Mouse (Mus musculus) right cerebral cortex, postnatal 4 days (tissue): ENCODE measurements at regions not wholly inside any gene's neighbourhood (a gene's known extent, or its start where the extent isn't known, plus 50 kb on each side); places are given as distances from the start of the nearest gene placed in this dataset.
A peak's percentile ranks its signal among the peaks of the same experiment; 100 is the strongest.

Source experiments
- DNase-seq: peaks from one replicate; pipeline ENCODE4 v3.0.0-alpha.2; 2022

DNA sequence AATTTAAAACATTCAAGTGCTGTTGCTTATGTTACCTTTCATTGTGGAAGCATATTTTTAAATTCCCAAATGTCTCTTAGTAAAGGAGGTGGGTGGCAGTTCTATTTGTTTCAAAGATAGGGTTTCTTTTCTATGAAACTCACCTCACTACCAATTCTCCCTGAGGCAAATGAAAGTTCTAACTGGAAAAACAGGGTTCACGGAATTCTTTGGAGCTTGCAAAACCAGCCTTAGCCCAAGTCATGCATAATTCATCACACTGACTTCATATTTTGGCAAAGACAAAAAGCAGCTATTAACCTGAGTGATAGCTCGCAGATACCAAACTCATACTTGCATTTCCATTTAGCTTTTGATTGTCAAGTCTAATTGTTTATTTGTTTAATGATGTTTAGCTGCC is 73.8 kb downstream of the Dio2 start:
- no peak for DNase-seq

DNA sequence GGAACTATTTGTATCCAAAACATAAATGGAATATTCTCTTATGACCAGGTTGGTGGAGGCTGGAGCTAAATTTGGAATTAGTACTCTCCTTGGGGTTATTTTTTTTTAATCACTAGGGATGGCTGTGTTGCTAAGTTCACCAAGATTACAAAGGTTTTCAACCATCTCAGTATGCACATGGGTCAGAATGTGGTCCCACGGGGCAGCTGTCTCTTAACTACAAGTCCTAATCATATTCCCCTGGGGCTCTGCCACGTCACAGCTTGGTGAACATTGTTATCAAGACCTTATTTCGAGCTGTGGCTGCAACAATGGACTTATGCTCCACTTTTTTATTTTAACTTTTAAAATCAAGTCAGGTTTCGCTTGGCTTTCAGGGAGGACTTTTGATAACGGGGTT is 92.8 kb downstream of the Dio2 start:
- no peak for DNase-seq

DNA sequence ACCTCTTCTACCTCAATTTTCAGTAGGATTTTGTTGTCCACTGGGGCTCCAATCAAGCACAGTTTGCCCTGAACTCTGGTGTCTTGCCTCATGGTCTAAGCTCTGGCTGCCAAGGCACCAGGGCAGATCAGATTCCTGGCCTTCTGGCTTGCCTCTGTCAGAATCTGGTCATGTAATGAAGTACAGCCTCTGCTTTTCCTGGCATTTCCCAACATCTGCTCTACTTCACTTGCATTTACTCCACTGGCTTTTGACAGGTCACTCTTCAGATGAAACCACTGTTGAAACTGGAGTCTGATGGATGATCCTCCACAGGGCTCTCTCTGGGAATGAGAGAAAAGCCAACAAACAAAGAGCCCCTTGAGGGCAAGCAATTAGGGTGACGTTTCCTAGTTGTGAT is 94.3 kb downstream of the Dio2 start:
- no peak for DNase-seq

- peak; percentile 21 for DNase-seq
These were observed 113.4 kb downstream of the Dio2 start for GRCm38 (mm10) chr12:90624856-90625255.

- no peak for DNase-seq
These were observed 114.8 kb downstream of the Dio2 start for GRCm38 (mm10) chr12:90623426-90623825.

DNA sequence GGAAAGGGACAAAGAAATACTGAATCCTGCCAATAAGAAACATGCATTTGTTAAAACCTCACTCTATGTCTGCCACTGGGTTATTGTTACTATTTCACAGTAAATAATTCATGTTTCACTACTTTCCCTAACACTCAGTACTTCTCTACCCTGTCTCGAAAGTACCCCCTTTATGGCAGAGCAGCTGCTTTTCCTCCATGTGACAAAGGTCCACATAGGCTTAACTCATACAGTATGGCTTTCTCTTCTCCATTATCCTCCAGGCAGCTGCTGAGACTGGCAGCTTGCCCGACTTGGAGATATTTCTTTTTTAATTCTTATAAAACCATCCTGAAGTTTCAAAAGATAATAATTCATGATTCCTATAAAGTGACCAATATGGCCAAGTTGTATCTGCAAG is 129.4 kb downstream of the Dio2 start:
- DNase-seq, result no peak

GRCm38 (mm10) chr12:90607894-90608293 is 130.3 kb downstream of the Dio2 start:
- DNase-seq, result no peak

DNA sequence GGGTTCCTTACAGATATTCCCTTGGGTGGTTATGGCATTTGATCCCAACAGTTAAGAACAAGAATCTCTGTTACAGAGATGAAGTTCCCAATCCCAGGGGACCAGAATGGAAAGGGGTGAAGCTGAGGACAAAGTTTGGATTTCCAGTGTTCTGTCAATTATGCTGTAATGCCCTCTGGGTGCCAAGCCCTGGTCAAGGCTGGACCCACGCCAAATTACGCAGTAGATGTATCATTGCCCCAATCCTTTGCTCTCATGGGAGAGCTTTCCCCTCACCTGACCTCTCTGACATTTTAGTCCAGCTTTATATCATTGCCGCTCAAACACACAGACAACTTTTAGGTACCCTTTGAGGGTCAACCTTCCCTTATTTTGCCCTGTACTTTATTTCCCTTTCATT is 158.2 kb downstream of the Dio2 start:
- DNase-seq, result no peak

- no peak for DNase-seq
These were observed 162.1 kb downstream of the Dio2 start for GRCm38 (mm10) chr12:90576103-90576502.

DNA sequence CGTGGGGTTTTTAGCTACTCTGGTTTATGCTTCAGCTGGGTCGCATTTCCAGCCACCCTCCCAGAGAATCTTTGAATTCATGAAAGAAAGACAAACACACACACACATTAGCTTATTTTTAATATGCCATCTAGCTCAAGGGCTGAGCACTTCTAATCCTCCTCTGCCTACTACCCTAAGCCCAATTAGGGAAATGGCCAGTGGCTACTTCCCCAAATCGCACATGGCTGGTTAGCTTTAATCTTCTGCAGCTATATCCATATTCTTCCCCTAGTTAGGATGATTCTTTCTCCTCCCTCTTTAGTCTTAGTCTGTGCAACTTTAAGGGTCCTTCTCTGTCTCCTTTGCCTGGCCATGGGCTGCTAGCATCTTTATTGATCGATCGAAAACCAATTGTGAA is 166.3 kb downstream of the Dio2 start:
- DNase-seq, result no peak

- no peak for DNase-seq
These were observed 166.7 kb downstream of the Dio2 start for GRCm38 (mm10) chr12:90571506-90571905.

DNA sequence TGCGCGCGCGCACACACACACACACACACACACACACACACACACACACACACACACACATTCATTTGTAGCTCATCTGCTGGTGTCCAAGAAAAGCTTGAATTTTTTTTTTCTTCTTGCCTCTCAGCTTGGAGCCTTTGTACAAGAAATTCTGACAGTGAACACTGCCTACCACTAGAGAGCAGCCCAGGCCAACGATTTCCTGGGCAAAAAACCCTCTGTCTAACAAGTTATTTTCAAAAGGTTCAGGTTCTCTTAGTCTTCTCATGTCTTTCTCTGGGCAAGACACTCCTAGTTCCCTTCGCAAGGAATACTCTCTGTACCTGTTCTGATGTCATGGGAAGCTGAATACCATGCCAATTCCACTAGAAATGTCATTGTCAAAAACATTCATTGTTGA is 171.9 kb downstream of the Dio2 start:
- DNase-seq, result peak; percentile 62

DNA sequence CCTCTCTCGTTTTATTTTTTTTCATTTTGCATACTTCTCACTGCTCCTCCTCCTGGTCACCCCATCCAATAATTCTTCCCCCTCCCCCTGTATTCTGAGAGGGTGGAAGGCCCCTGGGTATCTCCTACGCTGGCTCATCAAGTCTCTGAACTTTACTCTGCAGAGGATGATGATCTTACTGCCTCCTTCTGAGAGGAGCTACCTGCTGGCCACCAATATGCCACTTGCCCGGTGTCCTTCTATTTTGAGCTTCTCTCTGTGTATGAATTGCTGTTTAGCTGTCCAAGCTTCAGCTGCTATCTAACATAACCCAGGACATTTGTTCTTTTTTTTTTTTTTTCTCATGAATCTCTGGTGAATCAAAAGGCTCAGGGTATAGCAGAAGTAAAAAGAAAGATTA is 173.2 kb downstream of the Dio2 start:
- DNase-seq, result no peak

GRCm38 (mm10) chr12:90564594-90564993 is 173.6 kb downstream of the Dio2 start:
- peak; percentile 7 for DNase-seq

- DNase-seq, result no peak
These were observed 195.9 kb downstream of the Dio2 start for GRCm38 (mm10) chr12:90542361-90542760.
